Mouse (Mus musculus): ENCODE data around the gene Gm20661. TPM values are rescaled to one million over a fixed set of nuclear protein-coding genes. Genes with fewer than 3 reads are reported as not detected.

The Gm20661 gene
- polyA plus RNA-seq (2012; rRNA removed), result not detected in 2 replicates

DNA sequence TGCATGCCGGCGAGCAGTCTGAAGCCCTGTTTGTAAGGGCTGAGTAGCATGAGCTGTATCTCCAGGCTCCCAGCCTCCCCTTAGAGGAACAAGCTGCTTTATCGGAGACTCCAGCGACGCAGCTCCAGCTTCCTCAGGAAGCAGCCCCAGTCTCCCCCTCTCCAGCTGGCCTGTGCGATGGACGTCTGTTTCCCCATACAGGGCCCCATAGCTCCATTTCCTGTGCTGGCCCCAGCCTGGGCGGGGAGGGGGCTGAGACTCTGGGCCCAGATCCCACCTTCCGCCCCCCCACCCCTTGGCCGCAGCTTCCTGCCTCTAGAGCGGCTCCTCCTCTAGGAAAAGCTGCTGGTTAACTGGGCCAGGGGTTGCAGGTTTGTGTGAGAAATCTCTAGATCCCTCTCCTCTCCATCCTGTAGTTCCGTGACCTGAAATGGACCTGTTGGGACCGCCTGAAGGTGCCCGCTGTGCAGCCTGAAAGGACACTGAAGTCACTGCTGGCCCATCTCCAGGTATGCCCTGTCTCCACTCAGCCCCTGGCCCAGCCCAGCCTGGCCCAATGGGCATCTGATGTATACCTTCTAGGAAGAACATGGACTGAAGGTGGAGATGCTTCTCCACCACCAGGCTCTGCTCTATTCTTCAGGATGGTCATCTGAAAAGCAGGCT lies at the start of gene Gm20661:
Gene Gm20661, plus strand, starts transcription at position 378 of the 666 bp plus-strand sequence.
- TF ChIP-seq CTCF (IDR thresholded peaks at IDR 0.05; ENCODE audit: extremely low read depth, insufficient read length, insufficient replicate concordance, low read depth, low read length), result no peak
- no peak for TF ChIP-seq POLR2A (IDR thresholded peaks at IDR 0.05; ENCODE audit: low read depth, low read length)
- H3K4me1 ChIP-seq (ENCODE audit: control insufficient read depth, insufficient read depth, insufficient read length, low read length), result peaks cover 18% of the 10 kb centered on the region
- 62% methylated on average over 14 of the region's 14 CpGs for WGBS
- H3K27ac ChIP-seq (ENCODE audit: insufficient read depth, low read depth, low read length), result peak within 1 kb of the TSS; percentile 74
- peaks cover 46% of the 10 kb centered on the region for H3K36me3 ChIP-seq (ENCODE audit: control insufficient read depth, insufficient read depth, low read length)
- H3K27me3 ChIP-seq (ENCODE audit: control insufficient read depth, insufficient read depth, low read length), result no peaks in the 10 kb centered on the region
- H3K4me3 ChIP-seq (ENCODE audit: low read depth, low read length), result no peak within 1 kb of the TSS

DNA sequence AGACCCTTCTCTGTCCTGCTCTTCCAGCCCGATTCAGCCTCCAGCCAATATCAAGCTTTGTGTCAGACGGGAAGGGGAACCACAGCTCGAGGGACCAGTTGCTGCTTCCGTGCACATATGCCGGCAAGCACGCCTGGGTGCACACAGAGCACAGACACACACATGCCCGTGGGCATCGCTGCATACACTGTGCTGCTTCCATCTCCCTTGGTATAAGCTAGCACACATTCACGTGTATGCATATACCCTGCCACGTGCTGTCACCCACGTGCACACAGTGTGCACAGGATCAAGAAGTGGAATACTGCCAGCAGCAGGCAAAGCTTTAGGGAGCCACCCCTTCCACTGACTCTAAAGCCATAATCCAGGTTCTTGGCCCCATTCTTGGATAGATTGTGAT lies 48.7 kb upstream of the Gm20661 start:
- Histone ChIP-seq H3K27ac (ENCODE audit: insufficient read depth, low read depth, low read length) (no peak overlapping the region), H3K4me1 (ENCODE audit: control insufficient read depth, insufficient read depth, insufficient read length, low read length) (peaks cover 20% of the 10 kb centered on the region), H3K27me3 (ENCODE audit: control insufficient read depth, insufficient read depth, low read length) (peaks cover 14% of the 10 kb centered on the region), H3K36me3 (ENCODE audit: control insufficient read depth, insufficient read depth, low read length) (no peaks in the 10 kb centered on the region), H3K4me3 (ENCODE audit: low read depth, low read length) (no peak overlapping the region)
- TF ChIP-seq POLR2A (IDR thresholded peaks at IDR 0.05; ENCODE audit: low read depth, low read length) (no peak), CTCF (IDR thresholded peaks at IDR 0.05; ENCODE audit: extremely low read depth, insufficient read length, insufficient replicate concordance, low read depth, low read length) (no peak)
- WGBS, result 86% methylated on average over 11 of the region's 11 CpGs

DNA sequence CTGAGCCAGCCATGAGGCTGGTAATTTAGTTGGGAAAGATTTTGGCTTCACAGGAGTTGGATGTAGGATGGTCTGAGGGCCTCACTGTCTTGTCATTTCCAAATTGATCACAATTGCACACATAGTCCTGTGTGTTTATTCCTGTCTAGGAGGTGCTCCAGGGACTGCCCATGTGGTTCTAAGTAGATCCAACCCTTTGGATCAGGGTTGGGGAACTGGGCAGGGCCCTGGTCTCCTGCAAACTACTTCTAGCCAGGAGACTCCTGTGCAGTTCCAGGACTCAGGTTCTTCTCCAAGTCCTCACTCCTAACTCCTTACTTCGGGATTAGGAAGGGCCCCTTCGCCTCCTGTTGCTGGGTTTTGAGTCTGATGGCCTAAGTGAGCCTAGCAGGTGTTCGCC lies 47.5 kb upstream of the Gm20661 start, which contains the start of gene Camkv:
Gene Camkv, plus strand, starts transcription at position 301 of the 400 bp plus-strand sequence.
- TF ChIP-seq CTCF (IDR thresholded peaks at IDR 0.05; ENCODE audit: extremely low read depth, insufficient read length, insufficient replicate concordance, low read depth, low read length) (no peak), POLR2A (IDR thresholded peaks at IDR 0.05; ENCODE audit: low read depth, low read length) (no peak)
- Histone ChIP-seq H3K36me3 (ENCODE audit: control insufficient read depth, insufficient read depth, low read length) (no peaks in the 10 kb centered on the region), H3K27ac (ENCODE audit: insufficient read depth, low read depth, low read length) (no peak within 1 kb of the TSS), H3K4me3 (ENCODE audit: low read depth, low read length) (peak within 1 kb of the TSS; percentile 27), H3K4me1 (ENCODE audit: control insufficient read depth, insufficient read depth, insufficient read length, low read length) (peaks cover 20% of the 10 kb centered on the region), H3K27me3 (ENCODE audit: control insufficient read depth, insufficient read depth, low read length) (peaks cover 14% of the 10 kb centered on the region)
- WGBS, result 40% methylated on average over 3 of the region's 3 CpGs

DNA sequence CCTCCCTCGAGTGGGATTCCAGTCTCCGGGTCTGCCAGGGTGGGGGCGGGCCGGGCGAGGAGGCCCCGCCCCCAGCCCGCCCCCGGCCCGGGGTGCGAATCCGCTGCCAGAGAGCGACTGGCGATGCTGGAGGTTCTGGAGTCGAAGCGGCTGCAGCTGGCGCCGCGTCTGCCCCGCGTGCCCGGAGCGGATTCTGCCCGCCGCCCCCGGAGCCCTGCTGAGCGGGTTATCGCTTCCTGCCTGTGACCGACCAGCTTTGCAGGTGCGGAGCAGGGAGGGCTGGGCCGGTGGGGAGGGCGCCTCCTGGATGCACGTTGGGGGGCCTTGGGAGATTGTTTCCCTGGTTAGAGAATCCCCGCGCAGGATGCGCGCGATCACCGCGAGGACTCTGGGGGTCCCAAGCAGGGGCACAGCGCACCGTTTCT lies 47.1 kb upstream of the Gm20661 start:
- Histone ChIP-seq H3K36me3 (ENCODE audit: control insufficient read depth, insufficient read depth, low read length) (no peaks in the 10 kb centered on the region), H3K4me3 (ENCODE audit: low read depth, low read length) (peak overlapping the region; percentile 27), H3K27ac (ENCODE audit: insufficient read depth, low read depth, low read length) (no peak overlapping the region), H3K4me1 (ENCODE audit: control insufficient read depth, insufficient read depth, insufficient read length, low read length) (peaks cover 18% of the 10 kb centered on the region), H3K27me3 (ENCODE audit: control insufficient read depth, insufficient read depth, low read length) (peaks cover 14% of the 10 kb centered on the region)
- no peak for TF ChIP-seq POLR2A (IDR thresholded peaks at IDR 0.05; ENCODE audit: low read depth, low read length)
- no peak for TF ChIP-seq CTCF (IDR thresholded peaks at IDR 0.05; ENCODE audit: extremely low read depth, insufficient read length, insufficient replicate concordance, low read depth, low read length)
- 1% methylated on average over 39 of the region's 41 CpGs for WGBS

DNA sequence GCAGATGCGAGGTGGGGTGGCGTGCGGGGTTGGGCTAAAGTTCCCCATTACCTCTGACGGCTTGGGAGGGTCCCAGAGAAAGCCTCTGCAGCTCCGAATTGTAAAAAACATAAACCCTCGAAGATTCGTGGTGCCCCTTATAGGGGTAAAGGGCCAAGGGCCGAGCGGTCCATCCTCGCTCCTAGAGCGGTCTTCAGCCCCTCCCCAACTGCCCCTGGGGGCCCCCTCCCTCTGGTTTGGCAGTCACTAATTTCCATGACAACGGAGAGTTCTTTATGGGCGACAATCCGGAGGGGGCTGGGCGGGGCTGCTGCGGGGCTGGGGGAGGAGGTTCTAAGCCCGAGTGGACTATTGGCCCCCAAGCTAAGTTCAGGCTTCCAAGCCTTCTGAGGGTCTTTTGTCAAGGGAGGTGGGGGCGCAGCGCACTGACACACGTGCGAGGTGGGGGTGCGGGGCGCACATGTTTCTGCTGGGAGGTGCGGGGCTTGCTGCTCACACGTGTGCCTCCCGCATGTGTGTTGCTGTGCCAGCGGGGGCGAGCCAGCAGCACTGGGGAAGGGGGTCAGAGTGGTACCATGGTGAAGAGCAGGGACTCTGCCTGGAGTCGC lies 46.5 kb upstream of the Gm20661 start:
- H3K27ac ChIP-seq (ENCODE audit: insufficient read depth, low read depth, low read length), result no peak overlapping the region
- H3K4me1 ChIP-seq (ENCODE audit: control insufficient read depth, insufficient read depth, insufficient read length, low read length), result peaks cover 13% of the 10 kb centered on the region
- H3K4me3 ChIP-seq (ENCODE audit: low read depth, low read length), result peak overlapping the region; percentile 27
- TF ChIP-seq CTCF (IDR thresholded peaks at IDR 0.05; ENCODE audit: extremely low read depth, insufficient read length, insufficient replicate concordance, low read depth, low read length) (no peak), POLR2A (IDR thresholded peaks at IDR 0.05; ENCODE audit: low read depth, low read length) (no peak)
- H3K36me3 ChIP-seq (ENCODE audit: control insufficient read depth, insufficient read depth, low read length), result no peaks in the 10 kb centered on the region
- 17% methylated on average over 29 of the region's 29 CpGs for WGBS
- peaks cover 14% of the 10 kb centered on the region for H3K27me3 ChIP-seq (ENCODE audit: control insufficient read depth, insufficient read depth, low read length)

DNA sequence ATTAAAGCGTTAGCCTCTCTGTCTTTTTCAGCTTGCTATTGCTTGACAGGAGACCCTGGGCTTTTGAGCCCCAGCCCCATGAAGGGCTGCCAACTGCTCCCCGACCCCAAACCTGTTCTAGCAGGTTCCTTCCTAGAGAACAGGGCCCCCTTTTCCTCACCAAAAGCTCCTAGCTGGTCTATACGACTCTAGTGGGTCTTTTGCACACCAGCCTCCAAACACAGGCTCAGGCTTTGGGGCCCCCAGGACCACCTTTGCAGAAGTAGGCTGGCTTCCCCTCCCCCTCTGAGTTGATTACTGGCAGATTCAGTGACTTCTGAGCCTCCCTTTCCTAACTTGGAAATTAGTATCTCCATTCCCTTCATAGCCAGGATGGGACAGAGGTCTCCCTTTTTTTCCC lies 46.0 kb upstream of the Gm20661 start:
- WGBS, result 56% methylated on average over 3 of the region's 3 CpGs
- TF ChIP-seq CTCF (IDR thresholded peaks at IDR 0.05; ENCODE audit: extremely low read depth, insufficient read length, insufficient replicate concordance, low read depth, low read length) (no peak), POLR2A (IDR thresholded peaks at IDR 0.05; ENCODE audit: low read depth, low read length) (no peak)
- Histone ChIP-seq H3K36me3 (ENCODE audit: control insufficient read depth, insufficient read depth, low read length) (no peaks in the 10 kb centered on the region), H3K4me3 (ENCODE audit: low read depth, low read length) (no peak overlapping the region), H3K27ac (ENCODE audit: insufficient read depth, low read depth, low read length) (no peak overlapping the region), H3K4me1 (ENCODE audit: control insufficient read depth, insufficient read depth, insufficient read length, low read length) (peaks cover 8% of the 10 kb centered on the region), H3K27me3 (ENCODE audit: control insufficient read depth, insufficient read depth, low read length) (peaks cover 14% of the 10 kb centered on the region)
